Mouse (Mus musculus): ENCODE data around the gene Phlpp1. TPM values are rescaled to one million over a fixed set of nuclear protein-coding genes. Genes with fewer than 3 reads are reported as not detected.

The Phlpp1 gene
- total and polyA plus RNA-seq, 2 experiments from 2014 or later = 3.9 to 15.2 TPM

DNA sequence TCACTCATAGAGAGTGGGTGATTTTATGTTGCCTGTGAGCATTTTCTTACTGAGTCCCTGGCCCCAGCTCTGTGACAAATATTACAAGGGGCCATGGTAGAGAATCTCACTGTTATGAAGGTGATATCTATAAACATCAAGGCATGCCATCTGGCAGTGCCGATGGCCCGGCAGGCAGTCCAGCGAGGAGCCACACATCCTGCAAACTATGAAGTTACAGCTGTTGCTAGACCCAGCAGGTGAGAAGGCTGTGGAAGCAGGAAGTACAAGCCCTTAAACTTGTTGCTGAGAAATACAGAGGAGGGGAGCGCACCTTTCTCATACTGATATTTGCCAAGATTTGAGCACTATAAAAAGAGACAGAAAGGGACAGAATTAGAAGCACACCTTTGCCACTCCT lies 257.0 kb downstream of the Phlpp1 start:
- WGBS = 68% methylated on average over 4 of the region's 4 CpGs
- Histone ChIP-seq H3K4me1 (ENCODE audit: control insufficient read depth, insufficient read depth) (no peaks in the 10 kb centered on the region), H3K4me3 (ENCODE audit: low read depth, low read length) (no peak overlapping the region), H3K4me2 (ENCODE audit: low read depth, low read length) (no peak overlapping the region), H3K9me3 (replicated peaks; ENCODE audit: control insufficient read depth, low read length) (no peaks in the 10 kb centered on the region), H3K9ac (replicated peaks; ENCODE audit: low read depth, low read length) (no peak overlapping the region), H3K36me3 (replicated peaks; ENCODE audit: control insufficient read depth, insufficient read depth, low read length) (no peaks in the 10 kb centered on the region), H3K27me3 (ENCODE audit: control insufficient read depth, insufficient read depth, low read length) (no peaks in the 10 kb centered on the region), H3K27ac (ENCODE audit: low read depth) (no peak overlapping the region)
- TF ChIP-seq CTCF (IDR thresholded peaks at IDR 0.05; ENCODE audit: low read depth) (no peak), EP300 (IDR thresholded peaks at IDR 0.05; ENCODE audit: low read depth) (no peak)
- no peak for DNase-seq (ENCODE audit: low spot score)
- no peak for ATAC-seq (ENCODE audit: insufficient read depth, low read depth)

DNA sequence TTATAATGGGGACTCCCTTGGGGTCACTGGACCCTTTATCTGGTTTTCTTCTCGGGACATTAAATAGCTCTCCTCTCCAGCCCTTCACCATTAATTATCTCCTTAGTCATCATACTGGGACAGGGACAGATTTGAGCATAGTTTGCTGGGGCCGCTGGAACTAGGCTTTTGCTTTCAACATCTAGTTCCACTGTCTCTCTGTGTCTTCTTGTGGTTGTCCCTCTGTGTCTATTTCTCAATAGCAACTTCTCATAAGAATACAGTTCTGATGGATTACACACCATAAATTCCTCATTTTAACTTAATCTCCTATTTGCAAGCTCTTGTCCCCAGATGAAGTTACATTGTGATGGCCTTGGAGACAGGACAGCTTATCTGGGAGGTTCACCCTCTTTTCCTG lies 262.0 kb downstream of the Phlpp1 start:
- Histone ChIP-seq H3K9me3 (replicated peaks; ENCODE audit: control insufficient read depth, low read length) (no peaks in the 10 kb centered on the region), H3K4me2 (ENCODE audit: low read depth, low read length) (no peak overlapping the region), H3K36me3 (replicated peaks; ENCODE audit: control insufficient read depth, insufficient read depth, low read length) (no peaks in the 10 kb centered on the region), H3K27me3 (ENCODE audit: control insufficient read depth, insufficient read depth, low read length) (no peaks in the 10 kb centered on the region), H3K4me1 (ENCODE audit: control insufficient read depth, insufficient read depth) (no peaks in the 10 kb centered on the region), H3K9ac (replicated peaks; ENCODE audit: low read depth, low read length) (no peak overlapping the region), H3K4me3 (ENCODE audit: low read depth, low read length) (no peak overlapping the region), H3K27ac (ENCODE audit: low read depth) (no peak overlapping the region)
- ATAC-seq (ENCODE audit: insufficient read depth, low read depth) = no peak
- DNase-seq (ENCODE audit: low spot score) = no peak
- TF ChIP-seq CTCF (IDR thresholded peaks at IDR 0.05; ENCODE audit: low read depth) = no peak
- TF ChIP-seq EP300 (IDR thresholded peaks at IDR 0.05; ENCODE audit: low read depth) = no peak
- 62% methylated on average over 2 of the region's 2 CpGs for WGBS

Other genes with a start within 250 kb of the Phlpp1 start
- gene Zcchc2, start 181.3 kb upstream of the Phlpp1 start, total RNA-seq (2014; rRNA removed; ENCODE audit: low replicate concordance) = 6.6 and 9.5 TPM in 2 replicates
- 1.1 TPM in 2 replicates for gene Zcchc2, start 181.3 kb upstream of the Phlpp1 start, polyA plus RNA-seq (2015; fragmentation: Nextera tagmentation; extraction: Ambion mirVana)